Mouse (Mus musculus) erythroblast, embryonic 14.5 days (primary cell): ENCODE data around the gene Tnnt2.

Experiments used
- GATA1 ChIP-seq: IDR thresholded peaks from 2 replicates; pipeline ENCODE4 v1.6.1; 2012; ENCODE audit warnings: low read length, inconsistent platforms, mixed read lengths
- TAL1 ChIP-seq: IDR thresholded peaks from 3 replicates; pipeline ENCODE4 v1.6.1; 2012; ENCODE audit warnings: low read length, inconsistent platforms, mixed read lengths

DNA sequence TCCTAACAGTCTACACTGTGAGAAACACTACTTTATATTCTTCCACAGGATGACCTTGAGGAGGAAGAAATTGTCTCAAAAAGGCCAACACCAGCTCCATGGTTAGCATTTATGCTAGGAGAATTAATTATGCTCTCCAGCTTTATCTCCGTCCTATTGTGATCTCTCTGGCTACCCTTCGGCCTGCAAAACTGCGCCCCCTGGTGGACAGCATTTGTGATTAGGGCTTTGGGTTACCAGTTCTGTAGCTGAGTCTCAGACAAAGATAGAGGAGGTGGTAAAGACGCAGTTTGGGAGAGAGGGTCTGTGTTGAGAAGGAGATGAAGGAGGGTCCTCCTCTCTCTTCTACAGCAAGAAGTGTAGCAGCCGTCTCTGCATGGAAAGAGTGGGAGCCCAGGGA, 46.3 kb upstream of the Tnnt2 start:
- TF ChIP-seq GATA1 (no peak), TAL1 (no peak)
